Mouse (Mus musculus) liver, adult 2 months (tissue): ENCODE measurements around the gene Adad2. TPM values are rescaled to one million over a fixed set of nuclear protein-coding genes. Genes with fewer than 3 reads are reported as not detected.

Experiments
- DNase-seq: peaks from one replicate; pipeline ENCODE4 v3.0.0-alpha.2; 2011; ENCODE audit warnings: low read depth, low spot score; ENCODE audit errors: extremely low read depth
- H3K27ac ChIP-seq: fragments of 200-500 bp; replicated peaks from 2 replicates; pipeline ENCODE4 v1.5.1; 2012; ENCODE audit warnings: low read depth, mild to moderate bottlenecking, control low read depth, inconsistent platforms, low read length; ENCODE audit not compliant: insufficient read depth
- H3K27me3 ChIP-seq: fragments of 200-500 bp; 2 replicates; pipeline ENCODE4 v1.6.1; 2012; ENCODE audit warnings: mild to moderate bottlenecking, moderate library complexity, low read length, inconsistent platforms; ENCODE audit not compliant: control insufficient read depth, insufficient read depth
- H3K36me3 ChIP-seq: fragments of 200-500 bp; 2 replicates; pipeline ENCODE4 v1.6.1; 2012; ENCODE audit warnings: low read length, inconsistent platforms; ENCODE audit not compliant: control insufficient read depth, insufficient read depth
- H3K4me1 ChIP-seq: fragments of 200-500 bp; 2 replicates; pipeline ENCODE4 v1.6.1; 2011; ENCODE audit warnings: low read length; ENCODE audit not compliant: control insufficient read depth, insufficient read depth
- H3K4me3 ChIP-seq: fragments of 200-500 bp; 2 replicates; pipeline ENCODE4 v1.5.1; 2011; ENCODE audit warnings: low read depth, mild to moderate bottlenecking, control low read depth, low read length, moderate library complexity; ENCODE audit not compliant: insufficient read depth
- H3K79me2 ChIP-seq: fragments of 200-500 bp; 2 replicates; pipeline ENCODE4 v1.6.1; 2012; ENCODE audit warnings: inconsistent platforms, mild to moderate bottlenecking, low read length, moderate library complexity; ENCODE audit not compliant: control insufficient read depth, insufficient read depth
- H3K9ac ChIP-seq: fragments of 200-500 bp; 2 replicates; pipeline ENCODE4 v1.6.1; 2012; ENCODE audit warnings: low read depth, mild to moderate bottlenecking, control low read depth, inconsistent platforms, low read length
- CTCF ChIP-seq: fragments of 200-500 bp; IDR thresholded peaks from 2 replicates; pipeline ENCODE4 v1.5.1; 2011; ENCODE audit warnings: low read depth, low read length, control low read depth
- POLR2A ChIP-seq: fragments of 200-500 bp; IDR thresholded peaks from 2 replicates; pipeline ENCODE4 v1.6.1; 2011; ENCODE audit warnings: low read length, control low read depth; ENCODE audit not compliant: insufficient read depth; ENCODE audit errors: extremely low read depth
- whole genome bisulfite sequencing: fragments of 180-500 bp; shearing (Covaris S2); methylation state at CpG from one replicate; pipeline ENCODE4 v1.1.7; 2018; 5-methylcytosine and 5-hydroxymethylcytosine counted together
- polyA plus RNA-seq: library from polyadenylated mRNA; depleted of rRNA; stranded (reverse); fragments of >200 nt; gene quantifications from 2 replicates; pipeline ENCODE4 v1.2.3, GENCODE M21; 2012
- total RNA-seq: library from RNA; depleted of rRNA; stranded (reverse); fragments of >200 nt; gene quantifications from 2 replicates; pipeline ENCODE4 v1.2.3, GENCODE M21; 2014

Adad2 gene
- total and polyA plus RNA-seq, 2 experiments = not detected

DNA sequence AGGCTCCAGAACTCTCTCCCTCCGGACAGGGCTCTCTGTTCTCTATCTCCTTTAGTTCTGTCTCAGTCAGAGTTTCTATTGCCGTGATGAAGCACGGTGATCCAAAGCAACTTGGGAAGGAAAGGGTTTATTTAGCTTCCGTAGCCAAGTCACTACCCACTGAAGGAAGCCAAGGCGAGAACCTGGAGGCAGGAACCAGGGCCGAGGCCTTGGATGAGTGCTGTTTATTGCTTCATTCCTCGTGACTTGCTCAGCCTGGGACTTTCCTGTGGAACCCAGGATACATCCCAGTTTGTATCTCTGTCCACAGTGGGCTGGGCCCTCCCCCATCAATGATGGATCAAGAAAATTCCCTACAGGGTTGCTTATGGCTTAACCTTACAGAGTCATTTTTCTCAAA, 24.2 kb downstream of the Adad2 start:
- no peak for TF ChIP-seq CTCF
- TF ChIP-seq POLR2A = no peak
- WGBS = 70% methylated on average over 7 of the region's 7 CpGs
- Histone ChIP-seq H3K9ac (no peak overlapping the region), H3K27me3 (no peaks in the 10 kb centered on the region), H3K4me1 (no peaks in the 10 kb centered on the region; the same call in 1 of the 2 replicates), H3K4me3 (no peak overlapping the region), H3K79me2 (no peaks in the 10 kb centered on the region), H3K27ac (no peak overlapping the region), H3K36me3 (no peaks in the 10 kb centered on the region)
- no peak for DNase-seq

DNA sequence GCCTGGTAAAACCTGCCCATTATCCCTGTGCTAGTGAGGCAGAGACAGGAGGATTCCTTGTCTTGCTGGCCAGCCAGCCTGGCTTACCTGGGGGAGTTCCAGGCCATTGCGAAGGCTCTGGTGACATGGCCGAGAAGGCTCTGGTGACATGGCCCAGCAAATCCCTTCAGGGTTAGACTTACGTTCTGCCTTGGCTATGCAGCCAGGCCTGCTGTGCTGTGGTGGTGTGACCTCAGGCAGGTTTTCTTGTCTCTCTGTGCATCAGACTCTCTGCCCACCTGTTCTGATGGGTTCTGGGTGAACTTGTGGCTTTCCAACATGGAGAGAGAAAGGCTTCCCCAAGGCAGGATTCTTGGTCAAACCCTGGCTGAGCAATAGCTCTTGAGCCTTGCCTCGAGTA, 24.8 kb downstream of the Adad2 start:
- no peaks in the 10 kb centered on the region for H3K36me3 ChIP-seq
- no peak overlapping the region for H3K9ac ChIP-seq
- WGBS = 91% methylated on average over 4 of the region's 4 CpGs
- H3K4me1 ChIP-seq = no peaks in the 10 kb centered on the region; the same call in 1 of the 2 replicates
- TF ChIP-seq CTCF = no peak
- TF ChIP-seq POLR2A = no peak
- H3K27ac ChIP-seq = no peak overlapping the region
- no peaks in the 10 kb centered on the region for H3K79me2 ChIP-seq
- DNase-seq = no peak
- H3K27me3 ChIP-seq = no peaks in the 10 kb centered on the region
- no peak overlapping the region for H3K4me3 ChIP-seq

DNA sequence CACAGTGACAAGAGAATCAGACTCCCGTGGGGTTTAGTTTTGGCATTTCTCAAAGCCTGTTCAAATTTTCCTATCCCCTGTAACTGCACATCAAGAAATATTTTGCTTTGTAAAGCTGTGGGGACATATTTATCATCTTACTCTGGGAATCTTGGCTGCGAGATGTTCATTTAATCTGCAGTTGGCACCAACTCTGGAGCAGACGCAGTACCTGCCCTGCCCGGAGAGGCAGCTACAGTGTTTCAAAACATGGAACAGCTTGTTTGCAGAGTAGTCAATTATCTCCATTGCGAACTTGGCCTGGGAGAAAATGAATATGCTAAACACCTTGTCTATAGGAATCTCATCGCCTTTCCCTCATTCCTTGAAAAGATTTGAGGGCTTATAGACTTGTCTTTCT, 25.7 kb downstream of the Adad2 start:
- Histone ChIP-seq H3K27ac (no peak overlapping the region), H3K4me3 (no peak overlapping the region), H3K9ac (no peak overlapping the region), H3K36me3 (no peaks in the 10 kb centered on the region), H3K79me2 (no peaks in the 10 kb centered on the region), H3K4me1 (no peaks in the 10 kb centered on the region; the same call in 1 of the 2 replicates), H3K27me3 (no peaks in the 10 kb centered on the region)
- TF ChIP-seq CTCF = no peak
- TF ChIP-seq POLR2A = no peak
- no peak for DNase-seq
- WGBS = 74% methylated on average over 6 of the region's 6 CpGs

DNA sequence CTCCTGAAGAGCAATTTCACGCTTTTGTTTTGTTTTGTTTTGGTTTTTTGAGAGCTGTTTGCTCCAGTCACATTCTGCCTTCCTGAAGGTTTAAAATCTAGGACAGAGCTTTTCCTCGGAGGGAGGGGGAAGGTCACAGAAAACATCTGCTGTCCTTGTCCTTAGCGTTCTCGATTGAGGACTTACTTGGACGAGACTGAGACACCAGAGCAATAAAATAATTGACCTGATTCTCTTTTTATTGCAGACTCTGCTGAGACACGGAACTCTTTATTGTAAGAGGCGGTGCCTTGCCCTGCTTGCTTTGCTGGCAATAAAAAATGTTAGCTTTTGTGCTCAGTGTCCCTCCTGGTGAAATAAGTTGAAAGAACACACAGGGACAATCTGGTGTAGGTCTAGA, 27.3 kb downstream of the Adad2 start:
- Histone ChIP-seq H3K9ac (no peak overlapping the region), H3K4me1 (no peaks in the 10 kb centered on the region; the same call in 1 of the 2 replicates), H3K27ac (no peak overlapping the region), H3K79me2 (no peaks in the 10 kb centered on the region), H3K4me3 (no peak overlapping the region), H3K36me3 (no peaks in the 10 kb centered on the region), H3K27me3 (no peaks in the 10 kb centered on the region)
- no peak for DNase-seq
- TF ChIP-seq POLR2A (no peak), CTCF (no peak)
- 69% methylated on average over 7 of the region's 7 CpGs for WGBS

DNA sequence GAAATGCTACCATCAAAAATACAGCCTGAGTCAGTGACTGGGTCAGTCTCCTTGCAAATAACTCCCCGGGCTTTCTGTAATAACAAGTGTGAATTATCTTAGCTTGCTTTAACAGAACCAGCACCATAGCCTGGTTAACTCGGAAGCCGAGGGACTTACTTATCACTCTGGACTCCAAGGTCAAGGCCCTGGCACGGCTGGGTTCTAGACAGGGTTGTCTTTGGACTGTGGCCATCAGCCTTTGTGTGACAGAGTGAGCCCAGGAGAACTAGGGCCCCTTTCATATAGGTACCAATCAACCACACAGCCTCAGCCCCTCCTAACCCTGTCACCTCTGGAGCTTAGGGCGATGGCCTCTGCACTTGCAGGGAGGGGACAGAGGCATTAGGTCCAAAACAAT, 28.5 kb downstream of the Adad2 start:
- no peaks in the 10 kb centered on the region for H3K36me3 ChIP-seq
- H3K4me3 ChIP-seq = no peak overlapping the region
- no peak overlapping the region for H3K9ac ChIP-seq
- no peak overlapping the region for H3K27ac ChIP-seq
- no peak for DNase-seq
- H3K27me3 ChIP-seq = no peaks in the 10 kb centered on the region; the same call in 1 of the 2 replicates
- no peaks in the 10 kb centered on the region for H3K4me1 ChIP-seq
- 58% methylated on average over 5 of the region's 5 CpGs for WGBS
- TF ChIP-seq POLR2A = no peak
- no peaks in the 10 kb centered on the region for H3K79me2 ChIP-seq

DNA sequence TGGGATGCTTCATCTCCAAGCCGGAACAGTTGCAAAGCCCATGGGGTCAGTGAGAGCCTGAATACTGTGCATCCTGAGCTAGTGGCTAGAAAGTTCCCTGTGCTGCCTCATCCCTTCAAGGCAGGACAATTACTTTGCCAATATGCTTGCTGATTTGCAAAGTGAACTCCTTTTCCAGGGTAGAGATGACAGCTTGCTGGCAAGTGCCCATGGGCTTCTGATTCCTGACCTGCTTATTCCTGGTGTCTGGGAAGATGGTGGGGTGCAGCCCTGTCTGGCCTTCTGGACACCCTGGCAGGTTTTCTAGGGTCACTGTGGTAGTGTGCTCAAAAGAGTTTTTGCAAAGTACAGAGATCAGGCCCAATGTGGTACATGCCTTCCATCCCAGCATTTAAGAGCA, 30.4 kb downstream of the Adad2 start:
- H3K4me1 ChIP-seq = no peaks in the 10 kb centered on the region
- H3K79me2 ChIP-seq = no peaks in the 10 kb centered on the region
- H3K36me3 ChIP-seq = no peaks in the 10 kb centered on the region
- no peaks in the 10 kb centered on the region; the same call in 1 of the 2 replicates for H3K27me3 ChIP-seq
- DNase-seq = no peak
- no peak overlapping the region for H3K4me3 ChIP-seq
- H3K9ac ChIP-seq = no peak overlapping the region
- H3K27ac ChIP-seq = no peak overlapping the region
- TF ChIP-seq CTCF (no peak), POLR2A (no peak)
- 85% methylated on average over 1 of the region's 1 CpGs for WGBS
